Mouse (Mus musculus) spleen, adult 2 months (tissue): ENCODE data around the gene Klf11.

Experiments
- CTCF ChIP-seq: fragments of 200-500 bp; IDR thresholded peaks from 2 replicates; pipeline ENCODE4 v1.5.1; 2011; ENCODE audit warnings: mild to moderate bottlenecking, inconsistent platforms; ENCODE audit not compliant: insufficient read depth, insufficient read length, insufficient replicate concordance; ENCODE audit errors: extremely low read depth
- POLR2A ChIP-seq: fragments of 200-500 bp; IDR thresholded peaks from 2 replicates; pipeline ENCODE4 v1.6.1; 2011; ENCODE audit warnings: low read depth, low read length, inconsistent platforms

GRCm38 (mm10) chr12:24634212-24634611 lies 16.9 kb upstream of the Klf11 start:
- TF ChIP-seq POLR2A, result no peak
- no peak for TF ChIP-seq CTCF
